ENCODE assay signal across 18 mouse cellular contexts in the genomic region with DNA sequence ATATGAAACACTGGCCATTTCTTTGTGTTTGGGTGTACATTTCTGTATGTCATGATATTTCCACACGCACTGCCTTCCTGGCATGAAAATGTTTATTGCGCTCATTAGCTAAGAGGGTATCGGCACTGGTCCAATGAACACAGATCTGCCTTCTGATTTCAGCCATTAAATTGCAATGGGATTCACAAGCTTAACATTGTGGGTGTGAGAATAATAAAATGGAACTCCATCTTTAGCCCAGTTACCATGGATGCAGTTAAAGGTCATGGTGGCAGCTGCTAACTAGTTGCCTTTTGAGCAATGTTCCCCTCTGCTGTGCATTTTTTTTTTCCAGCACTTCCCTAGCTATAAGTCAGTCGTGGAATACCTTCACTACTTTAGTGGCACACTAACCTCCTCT.
A peak's percentile ranks its signal among the peaks of the same experiment; 100 is the strongest.
DNase-seq lines count a peak whose midpoint lies in the region; ATAC-seq and TF ChIP-seq lines count a peak whose summit lies in the region.
"Had no signal": no experiment of that assay in that cellular context is flagged by ENCODE, and none has a peak within 500 bp of the region (broad histone marks: within the 10 kb centered on the region; RNA-seq: fewer than 3 reads in every experiment).

No protein-coding gene starts in this region.

- H3K27me3 ChIP-seq in hindbrain, embryonic 14.5 days (ENCODE audit: control insufficient read depth, insufficient read depth, low read length) = no peaks in the 10 kb centered on the region
- H3K27me3 ChIP-seq in limb, embryonic 14.5 days (ENCODE audit: control insufficient read depth, insufficient read depth, low read length) = no peaks in the 10 kb centered on the region
- no peaks in the 10 kb centered on the region for H3K27me3 ChIP-seq in midbrain, embryonic 15.5 days (replicated peaks)

- ATAC-seq in hindbrain, embryonic 14.5 days (ENCODE audit: low FRiP score) = peak; percentile 69
- ATAC-seq in limb, embryonic 14.5 days (ENCODE audit: low FRiP score, low read depth) = no peak
- ATAC-seq in midbrain, embryonic 15.5 days (replicated peaks) = no peak
- ATAC-seq: intestine, embryonic 16.5 days had no signal

- peak overlapping the region; percentile 20 for H3K4me2 ChIP-seq in hindbrain, embryonic 14.5 days (replicated peaks)
- H3K4me2 ChIP-seq in limb, embryonic 14.5 days (replicated peaks; ENCODE audit: low read depth, low read length, severe bottlenecking) = peak overlapping the region; percentile 14; the same call in 1 of the 2 replicates
- H3K4me2 ChIP-seq in midbrain, embryonic 15.5 days = no peak overlapping the region

- no peak overlapping the region for H3K4me3 ChIP-seq in hindbrain, embryonic 14.5 days (replicated peaks; ENCODE audit: low read length)
- no peak overlapping the region for H3K4me3 ChIP-seq in limb, embryonic 14.5 days (replicated peaks; ENCODE audit: low read length)
- no peak overlapping the region for H3K4me3 ChIP-seq in midbrain, embryonic 15.5 days

- H3K27ac ChIP-seq in hindbrain, embryonic 14.5 days = peak overlapping the region; percentile 46
- no peak overlapping the region for H3K27ac ChIP-seq in limb, embryonic 14.5 days (replicated peaks; ENCODE audit: low read depth, low read length)
- H3K27ac ChIP-seq in midbrain, embryonic 15.5 days = no peak overlapping the region
- H3K27ac ChIP-seq: left cerebral cortex, adult 2 months; macrophage had no signal

- TF ChIP-seq POLR2A in limb, embryonic 14.5 days (IDR thresholded peaks at IDR 0.05; ENCODE audit: borderline replicate concordance, extremely low read depth, insufficient read depth, insufficient read length) = no peak

- H3K9me3 ChIP-seq in hindbrain, embryonic 14.5 days (ENCODE audit: control insufficient read depth, low read length) = no peaks in the 10 kb centered on the region
- H3K9me3 ChIP-seq in limb, embryonic 14.5 days (ENCODE audit: control insufficient read depth, low read length) = no peaks in the 10 kb centered on the region
- H3K9me3 ChIP-seq in midbrain, embryonic 15.5 days = no peaks in the 10 kb centered on the region

- H3K36me3 ChIP-seq in hindbrain, embryonic 14.5 days (replicated peaks; ENCODE audit: control insufficient read depth, insufficient read depth) = no peaks in the 10 kb centered on the region
- no peaks in the 10 kb centered on the region for H3K36me3 ChIP-seq in limb, embryonic 14.5 days (ENCODE audit: control insufficient read depth, insufficient read depth, low read length)
- no peaks in the 10 kb centered on the region for H3K36me3 ChIP-seq in midbrain, embryonic 15.5 days (replicated peaks)

- DNase-seq in embryo, embryonic 11 days = peak; percentile 10
- DNase-seq in embryo, embryonic 10 days (ENCODE audit: low spot score) = no peak
- DNase-seq in brain, adult 2 months (ENCODE audit: low read depth, low spot score) = peak; percentile 24
- DNase-seq in hindbrain, embryonic 14.5 days (ENCODE audit: low spot score) = no peak
- DNase-seq in limb, embryonic 14.5 days (ENCODE audit: low spot score) = peak; percentile 26
- no peak for DNase-seq in gastrocnemius, postnatal 10 days
- no peak for DNase-seq in thymus, postnatal 0 days (ENCODE audit: low spot score)
- DNase-seq: adrenal gland, adult 2 months; cerebellum, adult 9-11 months; heart, postnatal 14 days; kidney, postnatal 10 days; liver; lung, adult 2 months; thymus, postnatal 25 days had no signal

- H3K9ac ChIP-seq in hindbrain, embryonic 14.5 days = no peak overlapping the region
- H3K9ac ChIP-seq in limb, embryonic 14.5 days (ENCODE audit: low read depth, low read length, severe bottlenecking) = no peak overlapping the region
- H3K9ac ChIP-seq in midbrain, embryonic 15.5 days = no peak overlapping the region

- 33% methylated on average over 4 of the region's 4 CpGs for WGBS in hindbrain, embryonic 14.5 days
- 43% methylated on average over 4 of the region's 4 CpGs for WGBS in limb, embryonic 14.5 days
- 46% methylated on average over 4 of the region's 4 CpGs for WGBS in midbrain, embryonic 15.5 days

- peaks cover 21% of the 10 kb centered on the region for H3K4me1 ChIP-seq in hindbrain, embryonic 14.5 days (replicated peaks; ENCODE audit: control insufficient read depth, insufficient read depth, low read length)
- peaks cover 19% of the 10 kb centered on the region for H3K4me1 ChIP-seq in limb, embryonic 14.5 days (ENCODE audit: control insufficient read depth, insufficient read depth, low read length)
- peaks cover 14% of the 10 kb centered on the region for H3K4me1 ChIP-seq in midbrain, embryonic 15.5 days

Comparison
In these comparisons a context has a peak if more than half of its experiments do, and no peak if none do; other contexts are left out.
1. DNase-seq: peak in embryo, embryonic 11 days (single experiment), brain, adult 2 months (single experiment) and limb, embryonic 14.5 days (single experiment); none in embryo, embryonic 10 days (single experiment), hindbrain, embryonic 14.5 days (single experiment), gastrocnemius, postnatal 10 days (single experiment) and thymus, postnatal 0 days (single experiment).